ENCODE assay signal across 14 mouse cellular contexts in genomic region chr1:73045948-73046685, GRCm38 (mm10). TPM values are rescaled to one million over a fixed set of nuclear protein-coding genes. Genes with fewer than 3 reads are reported as not detected.
DNase-seq lines count a peak whose midpoint lies in the region; ATAC-seq and TF ChIP-seq lines count a peak whose summit lies in the region.
"Had no signal": no experiment of that assay in that cellular context is flagged by ENCODE, and none has a peak within 500 bp of the region (broad histone marks: within the 10 kb centered on the region; RNA-seq: fewer than 3 reads in every experiment).

No protein-coding gene starts in this region.

- H3K36me3 ChIP-seq in forebrain, embryonic 12.5 days (replicated peaks), result no peaks in the 10 kb centered on the region
- no peaks in the 10 kb centered on the region for H3K36me3 ChIP-seq in forebrain, embryonic 11.5 days (ENCODE audit: control insufficient read depth, insufficient read depth, low read length)
- no peaks in the 10 kb centered on the region for H3K36me3 ChIP-seq in kidney, adult 2 months (ENCODE audit: control insufficient read depth, insufficient read depth, low read length)
- no peaks in the 10 kb centered on the region for H3K36me3 ChIP-seq in embryonic facial prominence, embryonic 13.5 days
- H3K36me3 ChIP-seq in midbrain, embryonic 16.5 days (ENCODE audit: control insufficient read depth, insufficient read depth, low read length), result no peaks in the 10 kb centered on the region
- H3K36me3 ChIP-seq: forebrain, embryonic 10.5 days; limb, embryonic 15.5 days had no signal

- 39% methylated on average over 9 of the region's 9 CpGs for WGBS in forebrain, embryonic 12.5 days
- 49% methylated on average over 9 of the region's 9 CpGs for WGBS in forebrain, embryonic 11.5 days
- 50% methylated on average over 9 of the region's 9 CpGs for WGBS in kidney, adult 2 months
- WGBS in embryonic facial prominence, embryonic 13.5 days, result 26% methylated on average over 9 of the region's 9 CpGs
- WGBS in midbrain, embryonic 16.5 days, result 37% methylated on average over 9 of the region's 9 CpGs

- TF ChIP-seq POLR2A in kidney, adult 2 months (IDR thresholded peaks at IDR 0.05; ENCODE audit: low read depth, low read length), result no peak

- H3K27ac ChIP-seq in forebrain, embryonic 12.5 days, result 0 out of 2 replicates have a peak overlapping the region, but pooled peaks have one; percentile 42
- no peak overlapping the region for H3K27ac ChIP-seq in forebrain, embryonic 11.5 days (ENCODE audit: low read depth, low read length)
- no peak overlapping the region for H3K27ac ChIP-seq in kidney, adult 2 months (ENCODE audit: insufficient read depth, low read depth, low read length)
- peak overlapping the region; percentile 4; the same call in 1 of the 2 replicates for H3K27ac ChIP-seq in embryonic facial prominence, embryonic 13.5 days
- peak overlapping the region; percentile 67 for H3K27ac ChIP-seq in midbrain, embryonic 16.5 days (ENCODE audit: low read length)
- H3K27ac ChIP-seq: forebrain, embryonic 10.5 days; limb, embryonic 15.5 days had no signal

- H3K4me3 ChIP-seq in forebrain, embryonic 12.5 days (replicated peaks), result no peak overlapping the region
- no peak overlapping the region for H3K4me3 ChIP-seq in forebrain, embryonic 11.5 days (ENCODE audit: low read depth, low read length)
- H3K4me3 ChIP-seq in kidney, adult 2 months (ENCODE audit: insufficient read depth, low read depth, low read length), result no peak overlapping the region
- no peak overlapping the region for H3K4me3 ChIP-seq in embryonic facial prominence, embryonic 13.5 days
- no peak overlapping the region for H3K4me3 ChIP-seq in midbrain, embryonic 16.5 days (ENCODE audit: low read depth, low read length)
- H3K4me3 ChIP-seq: forebrain, embryonic 10.5 days; limb, embryonic 15.5 days; megakaryocyte, embryonic 14.5 days had no signal

- no peaks in the 10 kb centered on the region for H3K27me3 ChIP-seq in forebrain, embryonic 12.5 days
- no peaks in the 10 kb centered on the region for H3K27me3 ChIP-seq in forebrain, embryonic 11.5 days (ENCODE audit: control insufficient read depth, insufficient read depth, low read length)
- no peaks in the 10 kb centered on the region for H3K27me3 ChIP-seq in kidney, adult 2 months (replicated peaks; ENCODE audit: control insufficient read depth, insufficient read depth, low read length)
- H3K27me3 ChIP-seq in embryonic facial prominence, embryonic 13.5 days, result no peaks in the 10 kb centered on the region
- H3K27me3 ChIP-seq in midbrain, embryonic 16.5 days (ENCODE audit: control insufficient read depth, insufficient read depth, low read depth, low read length), result no peaks in the 10 kb centered on the region
- H3K27me3 ChIP-seq: limb, embryonic 15.5 days; megakaryocyte, embryonic 14.5 days had no signal

- H3K9ac ChIP-seq in forebrain, embryonic 12.5 days, result no peak overlapping the region
- no peak overlapping the region for H3K9ac ChIP-seq in forebrain, embryonic 11.5 days (ENCODE audit: low read length)
- H3K9ac ChIP-seq in embryonic facial prominence, embryonic 13.5 days, result no peak overlapping the region
- H3K9ac ChIP-seq in midbrain, embryonic 16.5 days (ENCODE audit: low read depth, low read length), result 0 out of 2 replicates have a peak overlapping the region, but pooled peaks have one; percentile 6
- H3K9ac ChIP-seq: limb, embryonic 15.5 days had no signal

- no peak overlapping the region for H3K4me2 ChIP-seq in forebrain, embryonic 12.5 days
- H3K4me2 ChIP-seq in forebrain, embryonic 11.5 days (ENCODE audit: low read depth, low read length, severe bottlenecking), result no peak overlapping the region
- no peak overlapping the region for H3K4me2 ChIP-seq in embryonic facial prominence, embryonic 13.5 days
- H3K4me2 ChIP-seq in midbrain, embryonic 16.5 days (ENCODE audit: low read length), result no peak overlapping the region
- H3K4me2 ChIP-seq: limb, embryonic 15.5 days had no signal

- ATAC-seq in forebrain, embryonic 12.5 days (ENCODE audit: low FRiP score), result no peak
- ATAC-seq in forebrain, embryonic 11.5 days (replicated peaks; ENCODE audit: low FRiP score), result no peak
- ATAC-seq in embryonic facial prominence, embryonic 13.5 days (ENCODE audit: insufficient number of reproducible peaks, insufficient read depth, low FRiP score, low TSS enrichment, low read depth), result no peak
- 0 out of 2 replicates have a peak, but pooled peaks have one; percentile 42 for ATAC-seq in midbrain, embryonic 16.5 days

- no peak for TF ChIP-seq CTCF in kidney, adult 2 months (conservative IDR thresholded peaks at IDR 0.05; ENCODE audit: insufficient read depth, insufficient read length, low read depth, low read length)

- 0 out of 2 replicates have a peak, but pooled peaks cover 7% of the 10 kb centered on the region for H3K4me1 ChIP-seq in forebrain, embryonic 12.5 days
- no peaks in the 10 kb centered on the region for H3K4me1 ChIP-seq in forebrain, embryonic 11.5 days (replicated peaks; ENCODE audit: control insufficient read depth, insufficient read depth, low read length)
- H3K4me1 ChIP-seq in kidney, adult 2 months (ENCODE audit: control insufficient read depth, insufficient read depth, low read length), result no peaks in the 10 kb centered on the region; the same call in 1 of the 2 replicates
- peaks cover 6% of the 10 kb centered on the region; the same call in 1 of the 2 replicates for H3K4me1 ChIP-seq in embryonic facial prominence, embryonic 13.5 days
- H3K4me1 ChIP-seq in midbrain, embryonic 16.5 days (ENCODE audit: control insufficient read depth, insufficient read depth, low read length), result peaks cover 3% of the 10 kb centered on the region; the same call in 1 of the 2 replicates
- H3K4me1 ChIP-seq: megakaryocyte, embryonic 14.5 days had no signal

- DNase-seq in forebrain, embryonic 11.5 days (ENCODE audit: low spot score), result no peak
- peak; percentile 47 for DNase-seq in kidney, adult 2 months
- no peak for DNase-seq in kidney, adult 9 months
- no peak for DNase-seq in lung, adult 18-20 months
- DNase-seq in lung, postnatal 10 days, result no peak
- DNase-seq: heart, postnatal 36 days; thymus, postnatal 25 days had no signal

- H3K9me3 ChIP-seq in forebrain, embryonic 12.5 days, result no peaks in the 10 kb centered on the region
- H3K9me3 ChIP-seq in forebrain, embryonic 11.5 days (ENCODE audit: control insufficient read depth, low read length), result no peaks in the 10 kb centered on the region
- H3K9me3 ChIP-seq in embryonic facial prominence, embryonic 13.5 days, result no peaks in the 10 kb centered on the region
- H3K9me3 ChIP-seq in midbrain, embryonic 16.5 days (replicated peaks; ENCODE audit: control insufficient read depth, low read length, poor library complexity, severe bottlenecking), result no peaks in the 10 kb centered on the region
- H3K9me3 ChIP-seq: forebrain, embryonic 10.5 days; limb, embryonic 15.5 days had no signal

RNA-seq across cellular contexts. Expression of gene Tnp1, which starts 30.4 kb away (rescaled TPM):
- polyA plus RNA-seq in forebrain, embryonic 12.5 days (2016; fragmentation: Nextera tagmentation; extraction: Ambion mirVana), result not detected in 2 replicates
- not detected in 2 replicates for polyA plus RNA-seq in forebrain, embryonic 11.5 days (2014; fragmentation: Nextera tagmentation; extraction: Ambion mirVana)
- 0.67 and 1.0 TPM in 2 replicates for polyA plus RNA-seq in kidney, adult 2 months (2012; rRNA removed)
- not detected in 2 replicates for polyA plus RNA-seq in embryonic facial prominence, embryonic 13.5 days (2015; fragmentation: Nextera tagmentation; extraction: Ambion mirVana)
- not detected in 2 replicates for polyA plus RNA-seq in midbrain, embryonic 16.5 days (2015; fragmentation: Nextera tagmentation; extraction: Ambion mirVana)
- polyA plus RNA-seq: forebrain, embryonic 10.5 days; limb, embryonic 15.5 days; spleen, adult 2 months had no signal

Comparison
In these comparisons a context has a peak if more than half of its experiments do, and no peak if none do; other contexts are left out.
1. H3K27ac ChIP-seq: peak in forebrain, embryonic 12.5 days (single experiment), embryonic facial prominence, embryonic 13.5 days (single experiment) and midbrain, embryonic 16.5 days (single experiment); none in forebrain, embryonic 11.5 days (single experiment) and kidney, adult 2 months (single experiment).